Mouse (Mus musculus): ENCODE measurements around the gene Ndufa3. TPM values are rescaled to one million over a fixed set of nuclear protein-coding genes. Genes with fewer than 3 reads are reported as not detected.
"Not testable (repeated sequence)": the region's sequence is repeated elsewhere in the genome, so short reads cannot be mapped to it uniquely, and the experiment has no call there.

The Ndufa3 gene
- 484 and 641 TPM in 2 replicates for total RNA-seq (2021)
- long read RNA-seq, transcript Ndufa3-201 (4 exons, 515 nt), result major isoform, 149 of 184 reads
- long read RNA-seq, partial matches to known transcripts, result 30 of 184 reads
- long read RNA-seq, other reads (novel, unspliced or antisense), result 2 of 184 reads

DNA sequence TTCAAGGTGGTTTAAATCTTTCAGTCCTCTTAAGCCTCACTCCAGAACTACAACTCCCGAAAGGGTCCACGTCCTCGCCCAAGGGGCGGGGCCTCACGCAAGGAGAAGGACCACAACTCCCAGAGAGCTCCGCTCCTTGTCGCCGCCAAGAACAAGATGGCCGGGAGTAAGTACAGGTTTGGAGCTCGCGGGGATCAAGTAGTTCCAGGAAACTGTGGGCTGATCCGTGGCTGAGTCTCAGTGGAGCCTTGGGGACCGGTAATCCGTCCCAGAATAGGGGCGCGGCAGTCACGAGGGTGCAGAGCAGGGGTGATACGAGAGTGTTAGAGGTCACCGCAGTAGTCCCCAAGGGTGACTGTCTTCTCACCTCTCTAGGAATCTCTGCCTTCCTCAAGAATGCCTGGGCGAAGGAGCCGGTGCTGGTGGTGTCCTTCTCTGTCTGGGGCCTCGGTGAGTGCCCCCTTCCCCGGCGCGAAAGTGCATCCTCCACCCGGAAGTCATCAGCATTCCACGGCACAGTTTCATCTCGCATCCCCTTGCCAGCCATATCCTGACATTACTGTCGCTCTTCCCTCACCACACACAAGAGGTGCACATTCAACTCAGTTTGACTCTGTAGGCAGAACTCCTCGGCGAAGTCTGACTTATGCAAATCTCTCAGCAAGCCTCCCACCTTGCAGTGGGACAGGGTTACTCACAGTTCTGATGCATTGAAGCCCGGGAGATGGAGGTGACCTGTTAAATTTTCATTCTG, at the start of gene Ndufa3:
Ndufa3 (plus strand) TSS at position 132 of the 754 bp plus-strand sequence.
- peak; percentile 85 for DNase-seq

DNA sequence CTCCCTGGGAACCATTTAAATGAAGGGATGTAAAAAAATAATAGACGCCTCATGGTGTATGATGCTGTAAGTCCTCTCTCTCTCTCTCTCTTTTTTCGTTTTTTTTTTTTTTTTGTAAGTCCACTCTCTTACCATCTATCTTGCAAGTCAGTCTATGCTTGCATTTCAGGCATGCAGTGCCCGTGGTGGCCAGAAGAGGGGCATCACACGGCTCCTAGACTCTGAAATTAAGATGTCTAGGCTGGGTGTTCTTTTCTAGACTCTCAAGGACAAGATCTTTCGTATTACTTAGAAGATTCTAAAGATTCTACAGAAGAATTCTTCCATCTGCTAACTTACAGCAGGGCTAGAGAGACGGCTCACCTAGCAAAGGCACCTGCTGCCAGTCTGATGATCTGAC, 47.4 kb upstream of the Ndufa3 start:
- DNase-seq, result no peak

DNA sequence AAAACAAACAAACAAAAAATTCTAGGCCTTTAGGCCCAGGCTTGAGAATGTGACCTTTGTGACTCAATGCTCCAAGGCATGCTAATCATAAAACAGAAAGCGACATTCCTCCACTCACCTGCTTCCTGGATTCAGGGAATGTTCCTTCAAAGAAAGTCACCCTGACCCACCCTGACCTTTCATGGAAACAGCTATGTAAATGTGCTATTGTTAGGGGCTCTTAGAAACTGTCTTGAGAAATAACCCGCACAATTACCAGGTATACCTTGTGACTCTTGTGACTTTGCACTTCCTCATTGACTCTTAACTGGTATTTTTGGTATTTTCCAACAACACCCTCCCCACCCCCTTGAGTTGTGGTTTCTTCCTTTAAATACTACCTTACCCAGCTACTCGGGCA, 46.6 kb upstream of the Ndufa3 start:
- DNase-seq, result not testable (repeated sequence)

DNA sequence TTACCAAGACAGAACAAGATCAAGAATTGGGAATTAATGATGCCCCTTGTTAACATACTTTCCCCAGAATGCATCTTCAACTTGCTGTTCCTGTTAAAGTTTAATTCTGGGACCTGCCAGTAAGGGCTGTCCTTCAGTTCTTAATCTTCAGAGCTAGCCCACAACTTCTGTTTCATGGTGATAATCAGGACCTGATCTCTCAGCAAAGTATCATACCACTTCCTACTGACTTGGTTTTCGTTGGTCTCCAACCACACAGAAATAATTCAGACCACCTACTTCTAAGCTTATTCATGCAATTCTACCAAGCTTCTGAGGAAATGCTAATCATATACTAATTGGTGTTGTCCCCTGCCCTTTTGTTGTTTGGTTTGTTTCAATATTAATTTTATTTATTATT, 45.3 kb upstream of the Ndufa3 start:
- no peak for DNase-seq

DNA sequence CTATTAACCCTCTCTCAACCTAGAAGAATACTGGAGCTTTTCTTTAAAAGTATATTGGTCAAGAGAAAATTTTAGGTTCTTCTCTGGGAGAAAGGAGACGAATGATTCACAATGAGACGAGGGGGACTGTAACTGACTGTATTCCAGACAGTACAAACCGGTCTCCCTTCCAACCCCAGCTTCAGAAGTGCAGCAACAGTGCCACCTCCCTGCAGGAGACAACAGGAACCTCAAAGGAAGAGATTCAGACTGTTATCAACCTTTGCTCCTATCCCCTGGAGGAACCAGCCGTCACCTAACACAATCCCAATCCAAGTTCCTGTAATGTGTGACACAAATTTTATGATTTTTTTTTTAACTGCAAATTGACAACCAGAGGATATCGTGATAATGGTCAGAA, 43.0 kb upstream of the Ndufa3 start:
- DNase-seq, result peak; percentile 19

DNA sequence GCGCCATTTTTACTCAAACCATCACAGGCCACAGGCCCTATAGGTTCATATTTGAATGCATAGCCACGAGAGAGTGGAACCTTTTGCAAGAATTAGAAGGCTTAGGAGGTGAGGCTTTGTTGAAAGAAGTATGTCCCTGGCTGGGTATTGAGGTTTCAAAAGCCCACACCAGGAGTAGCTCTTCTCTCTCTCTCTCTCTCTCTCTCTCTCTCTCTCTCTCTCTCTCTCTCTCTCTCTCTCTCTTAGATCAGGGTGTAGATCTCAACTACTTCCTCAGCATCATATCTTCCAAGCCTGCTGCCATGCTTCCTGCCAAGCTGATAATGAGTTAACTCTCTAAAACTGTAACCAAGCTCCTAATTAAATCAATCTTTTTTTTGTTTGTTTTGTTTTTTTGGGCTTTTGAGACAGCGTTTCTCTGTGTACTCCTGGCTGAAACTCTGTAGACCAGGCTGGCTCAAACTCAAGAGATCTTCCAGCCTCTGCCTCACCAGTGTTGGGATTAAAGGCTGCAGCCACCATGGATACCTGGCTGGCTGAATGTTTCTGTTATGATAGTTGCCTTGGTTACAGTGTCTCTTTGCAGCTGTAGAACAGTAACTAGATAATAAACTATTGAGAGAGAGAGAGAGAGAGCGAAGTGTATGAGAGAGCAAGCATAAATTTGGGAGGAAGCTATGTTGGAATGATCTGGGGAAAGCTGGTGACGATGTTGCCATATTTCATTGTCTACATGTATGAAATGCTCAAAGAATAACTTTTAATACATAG, 40.6 kb upstream of the Ndufa3 start:
- DNase-seq, result no peak

DNA sequence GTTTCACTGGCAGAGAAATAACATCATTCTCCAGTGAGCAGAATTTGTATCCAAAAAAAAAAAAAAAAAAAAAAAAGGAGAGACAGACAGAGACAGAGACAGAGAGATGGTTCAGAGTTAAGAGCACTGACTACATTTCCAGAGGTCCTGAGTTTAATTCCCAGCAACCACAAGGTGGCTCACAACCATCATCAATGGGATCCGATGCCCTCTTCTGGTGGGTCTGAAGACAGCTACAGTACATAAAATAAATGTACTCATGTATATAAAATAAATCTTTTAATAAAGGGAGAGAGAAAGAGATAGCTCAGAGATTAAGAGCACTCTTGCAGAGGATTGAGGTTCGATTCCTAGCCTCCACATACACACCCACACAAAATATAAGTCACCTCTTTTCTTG, 39.0 kb upstream of the Ndufa3 start:
- no peak for DNase-seq

DNA sequence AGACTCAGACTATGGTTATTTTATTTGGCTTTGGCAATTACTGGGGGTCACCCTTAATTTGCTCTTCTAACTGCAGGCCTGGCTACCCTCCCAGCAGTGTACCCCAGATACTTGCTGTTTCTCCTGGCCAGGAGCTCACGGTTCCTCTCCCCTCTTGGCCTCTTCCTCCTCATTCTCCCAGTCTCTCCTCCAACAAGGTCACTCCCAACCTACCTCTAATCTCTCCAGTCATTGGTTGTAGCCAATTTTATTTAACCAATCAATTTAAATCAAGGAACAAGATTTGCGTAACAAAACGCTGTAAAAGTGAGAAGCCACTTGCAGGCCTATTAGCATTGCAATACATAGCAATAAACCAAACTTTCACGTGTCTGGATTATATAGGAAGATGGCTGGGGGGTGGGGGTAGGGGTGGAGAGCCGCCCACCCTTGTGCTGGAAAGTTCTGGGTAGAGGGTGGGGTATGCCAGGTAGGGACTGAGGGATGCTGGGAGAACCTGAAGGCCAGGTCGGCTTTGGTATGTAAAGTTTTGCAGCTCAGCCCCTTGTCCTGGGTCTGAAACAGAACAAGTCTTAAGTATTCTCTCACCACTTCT, 38.1 kb upstream of the Ndufa3 start:
- DNase-seq, result no peak

DNA sequence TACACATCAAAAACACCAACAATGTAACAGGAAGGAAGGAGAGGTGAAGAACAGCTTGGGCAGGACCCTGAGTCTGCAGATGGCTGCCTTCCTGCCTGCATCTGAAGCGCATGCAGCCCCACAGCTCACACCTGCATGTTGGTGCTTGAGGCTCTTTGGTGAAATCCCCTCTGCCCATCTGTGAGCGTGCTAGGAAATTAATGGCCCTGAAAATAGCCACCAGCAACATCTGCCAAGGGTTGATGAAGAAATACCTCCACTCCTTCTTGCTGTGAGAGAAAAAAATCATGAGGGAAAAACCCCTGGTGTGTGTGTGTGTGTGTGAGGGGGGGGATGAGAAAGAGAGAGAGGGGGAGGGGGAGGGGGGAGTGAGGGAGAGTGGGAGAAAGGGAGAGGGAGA, 37.1 kb upstream of the Ndufa3 start:
- DNase-seq, result no peak

DNA sequence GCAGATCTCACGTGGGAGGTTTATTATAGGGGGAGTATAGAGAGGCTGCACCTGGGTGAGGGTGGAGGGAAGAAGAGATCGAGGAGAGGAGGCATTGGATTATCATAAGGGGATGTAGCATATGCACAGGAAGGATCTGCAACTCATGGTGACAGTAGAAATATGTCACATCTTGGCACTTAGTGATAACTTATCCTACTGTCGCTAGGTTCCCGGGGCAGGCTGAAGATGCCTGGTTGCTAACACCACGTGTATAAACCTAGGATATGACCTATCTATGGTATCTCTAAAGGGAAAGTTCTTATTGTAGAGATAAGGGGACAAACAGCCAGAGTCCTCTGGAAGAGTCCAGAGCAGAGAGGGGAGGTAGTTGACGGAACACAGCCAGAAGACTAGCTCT, 31.4 kb upstream of the Ndufa3 start:
- DNase-seq, result no peak

DNA sequence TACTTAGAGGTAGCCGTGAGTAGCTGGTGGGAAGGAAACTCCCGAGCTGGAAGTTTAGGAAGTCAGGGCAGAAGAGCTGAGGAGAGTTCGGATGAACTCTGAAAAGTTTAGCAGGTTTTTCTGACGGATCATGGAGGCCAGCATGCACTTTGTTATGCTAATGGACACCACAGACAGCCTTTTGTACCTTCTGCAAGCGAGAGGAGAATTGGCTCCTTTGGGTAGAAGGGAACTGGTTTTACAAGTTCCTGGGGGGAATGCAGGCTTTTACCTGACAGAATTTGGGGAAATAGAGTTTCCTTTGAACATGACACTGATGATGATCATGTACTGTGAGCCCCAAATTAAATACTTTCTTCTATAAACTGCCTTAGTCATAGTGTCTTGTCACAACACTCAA, 30.9 kb upstream of the Ndufa3 start:
- no peak for DNase-seq

DNA sequence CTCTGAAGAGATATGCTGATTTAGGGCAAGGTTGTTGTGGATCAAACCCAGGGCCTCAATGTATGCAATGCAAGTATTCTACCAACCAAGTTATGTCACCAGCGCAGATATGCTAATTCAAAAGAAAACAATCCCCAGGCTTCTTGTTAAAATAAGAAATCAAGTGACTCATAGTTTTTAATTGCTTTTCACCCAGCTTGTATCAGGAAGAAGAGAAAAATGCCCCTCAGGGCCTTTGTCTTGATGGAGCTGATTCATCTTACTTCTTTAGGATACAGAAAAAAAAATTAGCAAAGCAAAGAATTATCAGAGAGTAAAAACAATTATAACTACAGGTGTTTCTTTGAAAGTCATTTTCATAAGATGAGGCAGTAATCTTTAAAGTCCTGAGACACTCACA, 29.9 kb upstream of the Ndufa3 start:
- DNase-seq, result no peak

DNA sequence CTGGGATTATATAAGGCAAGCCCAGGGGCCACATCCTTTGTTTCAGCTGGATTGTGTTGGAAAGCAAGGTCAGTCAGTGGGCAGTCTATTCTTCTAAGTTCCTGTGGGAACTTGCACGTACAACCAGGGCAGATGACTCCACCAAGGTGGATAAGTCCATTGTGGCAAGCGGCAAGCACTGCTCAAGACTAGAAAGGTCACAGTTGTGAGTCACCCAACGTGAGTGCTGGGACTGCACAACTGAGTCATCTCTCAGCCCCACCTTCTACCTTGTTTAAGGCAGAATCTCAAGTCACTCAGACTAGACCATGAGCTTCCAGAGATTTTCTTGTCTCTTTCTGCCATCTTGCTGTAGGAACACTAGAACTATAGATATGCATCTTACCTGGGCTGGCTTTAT, 26.6 kb upstream of the Ndufa3 start:
- peak; percentile 23 for DNase-seq

DNA sequence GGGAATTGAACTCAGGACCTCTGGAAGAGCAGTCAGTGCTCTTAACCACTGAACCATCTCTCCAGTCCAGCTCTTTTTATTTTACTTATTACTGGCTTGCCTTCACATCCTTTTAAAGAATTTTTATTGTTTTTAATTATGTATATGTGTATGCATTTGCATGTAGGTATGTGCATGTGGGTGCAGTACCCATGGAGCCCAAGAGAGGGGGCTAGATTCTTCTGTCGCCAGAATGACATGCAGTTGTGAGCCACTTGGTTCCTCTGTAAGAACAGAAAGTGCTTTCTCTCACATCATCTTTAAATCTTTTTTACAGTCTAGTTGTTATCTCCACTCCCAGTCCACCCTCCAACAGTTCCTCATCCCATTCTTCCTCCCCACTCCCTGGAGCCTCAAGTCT, 25.6 kb upstream of the Ndufa3 start:
- no peak for DNase-seq

DNA sequence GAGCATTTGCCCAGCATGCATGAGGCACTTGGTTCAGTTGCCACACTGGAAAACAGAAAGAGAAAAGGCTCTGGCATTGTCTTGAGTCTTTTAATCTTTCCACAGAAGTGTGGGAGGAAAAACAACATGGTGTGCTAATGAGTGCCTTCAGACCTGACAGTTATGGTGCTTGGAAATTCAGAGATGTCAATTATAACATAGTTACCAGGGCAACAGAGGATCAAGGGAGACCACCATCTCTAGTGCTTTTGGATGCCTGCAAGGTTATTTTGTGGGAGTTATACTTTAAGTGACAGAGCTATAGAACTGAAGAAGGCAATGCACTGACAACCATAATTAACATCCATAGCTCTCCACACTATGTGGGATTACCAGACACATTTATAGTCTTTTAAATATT, 23.3 kb upstream of the Ndufa3 start:
- DNase-seq, result no peak

DNA sequence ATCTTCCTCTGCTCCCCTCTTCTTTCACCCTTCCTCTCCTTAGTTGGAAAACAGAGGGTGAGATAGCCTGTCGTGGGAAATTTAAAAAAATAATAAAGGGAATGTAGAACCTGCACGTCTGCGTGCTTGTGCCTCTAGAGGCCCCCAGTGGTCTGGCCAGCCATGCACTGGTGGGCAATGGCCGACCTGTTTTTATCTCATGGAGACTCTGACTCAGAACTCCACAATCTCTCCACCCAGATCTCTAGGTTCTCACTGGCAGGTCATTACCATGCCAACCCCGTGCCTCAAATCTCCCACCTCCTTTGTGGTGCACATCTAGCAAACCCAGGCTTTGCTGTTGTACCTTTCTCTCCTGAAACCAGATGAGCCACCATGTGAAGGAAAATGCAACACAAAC, 22.5 kb upstream of the Ndufa3 start:
- no peak for DNase-seq

DNA sequence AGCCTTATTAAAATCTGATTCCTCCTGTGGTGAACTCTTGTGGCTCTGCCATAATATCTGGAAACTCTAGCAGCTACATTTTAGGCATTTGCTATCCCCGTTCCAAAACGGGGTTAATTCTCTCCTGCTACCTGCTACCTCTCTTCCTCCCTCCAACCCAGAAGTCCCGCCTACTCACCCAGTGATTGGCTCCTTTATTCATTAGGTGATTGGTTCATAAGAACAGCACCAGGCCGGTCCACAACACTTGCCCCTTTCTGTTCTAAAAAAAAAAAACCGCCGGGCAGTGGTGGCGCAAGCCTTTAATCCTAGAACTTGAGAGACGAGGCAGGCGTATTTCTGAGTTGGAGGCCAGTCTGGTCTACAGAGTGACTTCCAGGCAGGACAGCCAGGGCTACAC, 22.0 kb upstream of the Ndufa3 start:
- DNase-seq, result no peak

DNA sequence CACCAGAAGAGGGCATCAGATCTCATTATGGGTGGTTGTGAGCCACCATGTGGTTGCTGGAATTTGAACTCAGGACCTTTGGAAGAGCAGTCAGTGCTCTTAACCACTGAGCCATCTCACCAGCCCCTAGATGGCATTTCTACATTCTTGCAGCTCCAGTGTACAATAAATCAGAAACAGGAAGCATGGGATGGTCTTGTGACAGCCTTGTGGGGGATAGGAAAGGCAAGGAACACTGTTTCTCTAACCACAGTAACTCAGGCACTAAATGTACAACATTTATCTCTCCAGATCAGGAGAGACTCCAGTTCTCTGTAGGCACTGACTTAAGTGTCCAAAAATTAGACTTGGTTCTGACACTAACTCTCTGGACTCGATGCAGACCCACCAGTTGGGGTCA, 19.4 kb upstream of the Ndufa3 start:
- not testable (repeated sequence) for DNase-seq

DNA sequence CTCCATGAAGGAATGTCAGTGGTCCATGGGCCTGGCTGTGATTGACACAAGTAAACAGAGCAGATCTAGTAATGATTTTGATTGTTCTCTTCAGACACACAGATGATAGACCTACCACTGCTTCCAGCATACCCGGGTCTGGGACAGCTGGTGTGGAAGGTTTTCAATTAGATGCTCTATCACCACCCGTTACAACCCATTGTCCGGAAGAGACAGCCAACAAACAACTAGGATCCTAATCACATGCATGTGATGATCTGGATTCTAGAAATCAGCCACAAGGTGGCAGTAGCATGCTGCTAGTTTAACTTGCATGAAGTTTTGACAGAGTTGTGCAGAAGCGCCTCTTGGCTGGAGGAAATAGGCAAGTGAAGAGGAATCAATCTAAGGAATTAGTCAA, 16.1 kb upstream of the Ndufa3 start:
- peak; percentile 57 for DNase-seq

DNA sequence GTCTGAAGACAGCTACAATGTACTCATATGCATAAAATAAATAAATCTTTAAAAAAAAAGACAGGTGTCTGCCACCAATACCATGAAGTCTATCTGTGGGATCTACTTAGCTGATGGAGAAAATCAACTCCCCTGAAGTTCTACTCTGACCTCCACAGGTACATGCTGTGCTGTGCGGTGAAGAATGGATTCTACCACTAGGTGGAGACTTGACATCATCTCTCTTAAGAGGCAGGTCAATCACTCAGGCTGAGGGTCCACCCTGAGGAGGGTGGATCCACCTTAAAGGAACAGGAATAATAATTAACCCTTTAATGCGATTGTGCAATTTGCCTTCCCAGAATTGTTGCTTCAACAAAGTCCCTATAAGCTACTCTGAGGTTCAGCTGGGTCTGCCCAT, 10.4 kb upstream of the Ndufa3 start:
- no peak for DNase-seq

DNA sequence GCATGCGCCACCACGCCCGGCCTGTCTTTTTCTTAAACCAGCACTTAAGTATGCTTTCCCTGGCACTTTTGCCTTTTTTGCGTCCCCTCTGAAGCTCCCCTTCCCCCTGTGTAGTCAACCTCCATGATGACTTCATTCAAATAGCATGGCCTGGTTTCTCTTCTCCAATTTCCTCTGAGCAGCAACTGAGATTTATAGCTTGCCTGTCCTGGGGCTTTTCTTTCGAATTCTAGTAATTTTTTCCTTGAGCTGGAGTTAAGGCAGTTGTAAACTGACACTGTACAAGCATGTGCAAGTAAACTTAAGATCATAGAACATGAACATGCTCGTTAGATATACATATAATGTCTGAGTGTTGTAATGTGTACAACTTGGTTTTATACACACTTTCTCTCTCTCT, 9.8 kb upstream of the Ndufa3 start:
- DNase-seq, result no peak

DNA sequence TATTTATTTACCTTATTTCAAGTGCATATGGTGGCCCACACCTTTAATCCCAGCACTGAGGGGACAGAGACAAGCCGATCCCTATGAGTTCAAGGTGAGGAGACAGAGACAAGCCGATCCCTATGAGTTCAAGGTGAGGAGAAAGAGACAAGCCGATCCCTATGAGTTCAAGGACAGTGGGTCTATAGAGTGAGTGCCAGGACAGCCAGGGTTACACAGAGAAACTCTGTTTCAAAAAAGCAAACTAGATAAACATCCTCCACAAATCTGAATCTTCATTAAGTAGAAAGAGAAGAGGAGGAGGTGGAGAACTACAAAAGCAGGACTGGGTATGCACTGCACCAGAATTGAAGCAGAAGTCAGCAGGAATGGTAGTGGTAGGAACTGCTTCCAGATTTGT, 8.5 kb upstream of the Ndufa3 start:
- no peak for DNase-seq

DNA sequence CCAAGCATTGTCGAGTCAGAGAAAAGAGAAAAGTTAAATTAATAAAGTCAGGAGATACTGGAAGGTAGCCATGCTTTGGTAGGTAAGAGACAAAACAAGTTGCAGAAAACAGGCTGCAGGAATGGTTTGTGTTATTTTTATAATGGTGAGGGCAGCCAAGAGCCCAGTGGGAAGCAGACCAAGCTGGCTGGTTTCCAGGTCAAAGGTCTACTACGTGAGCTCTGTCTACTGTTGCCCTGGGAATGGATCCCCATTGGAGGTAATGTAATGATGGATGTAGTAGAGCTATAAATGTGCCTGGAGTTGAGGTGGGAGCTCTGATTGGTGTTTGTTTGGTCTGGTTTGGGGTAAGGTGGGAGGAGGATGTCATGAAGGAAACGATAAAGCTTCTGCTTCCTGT, 8.1 kb upstream of the Ndufa3 start:
- peak; percentile 57 for DNase-seq
